Mouse (Mus musculus) pancreas, adult 10 weeks (tissue): ENCODE results near the gene Psmb4. TPM values are rescaled to one million over a fixed set of nuclear protein-coding genes. Genes with fewer than 3 reads are reported as not detected.

Experiments
- polyA plus RNA-seq: library from polyadenylated mRNA; stranded (reverse); fragments of 350-450 nt; fragmentation: Illumina TruSeq; extraction: RNeasy Lipid Tissue Mini Kit (QIAGEN cat#74804); gene quantifications from one replicate; pipeline ENCODE4 v1.2.3, GENCODE M21; 2015; ENCODE audit warnings: low read depth, low replicate concordance; ENCODE audit not compliant: insufficient read depth

Gene Psmb4
- 53.6 TPM for polyA plus RNA-seq

DNA sequence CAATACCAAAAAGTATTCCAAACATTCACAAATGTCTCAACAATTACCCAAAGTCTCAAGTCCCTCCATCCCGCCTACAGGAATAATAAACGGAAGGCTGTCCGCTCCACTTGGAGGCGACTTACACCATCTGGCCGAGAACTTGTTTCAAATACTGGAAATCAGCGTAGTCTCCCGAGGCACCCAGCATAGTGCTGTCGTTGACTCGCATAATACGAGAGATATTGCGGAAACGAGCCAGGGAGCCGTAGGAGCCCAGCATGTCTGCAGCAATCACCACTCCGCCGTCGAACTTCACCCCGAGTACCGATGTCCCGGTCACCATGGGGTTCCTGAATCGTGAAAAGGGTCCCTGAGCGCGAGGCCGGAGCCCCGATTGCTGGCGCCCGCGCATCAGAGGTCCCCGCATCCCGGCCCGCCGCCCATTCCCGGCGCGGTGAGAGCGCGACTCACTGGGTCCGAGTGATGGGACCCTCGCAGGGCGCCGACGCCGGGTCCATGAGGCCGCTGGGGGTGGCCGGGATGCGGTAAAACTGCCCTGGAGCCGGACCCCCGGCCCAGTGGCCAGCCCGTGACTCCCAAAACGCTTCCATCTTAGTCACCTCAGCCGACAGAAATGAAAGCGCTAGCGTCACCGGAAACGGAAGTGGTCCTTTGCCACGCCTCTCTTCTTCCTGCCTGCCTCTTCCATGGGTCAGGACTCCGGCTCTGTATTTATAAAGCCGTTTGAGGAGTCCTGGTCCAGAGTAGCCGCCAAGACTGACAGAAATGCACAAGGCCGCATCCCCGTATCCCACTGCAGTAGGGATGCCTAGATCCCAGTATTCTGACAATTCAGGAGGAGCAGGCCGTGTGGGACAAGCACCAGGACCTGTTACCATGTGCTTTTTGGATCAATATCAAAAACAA is at the start of gene Psmb4:
TSS of gene Psmb4 (minus strand) at position 646 of the 909 bp plus-strand sequence.

DNA sequence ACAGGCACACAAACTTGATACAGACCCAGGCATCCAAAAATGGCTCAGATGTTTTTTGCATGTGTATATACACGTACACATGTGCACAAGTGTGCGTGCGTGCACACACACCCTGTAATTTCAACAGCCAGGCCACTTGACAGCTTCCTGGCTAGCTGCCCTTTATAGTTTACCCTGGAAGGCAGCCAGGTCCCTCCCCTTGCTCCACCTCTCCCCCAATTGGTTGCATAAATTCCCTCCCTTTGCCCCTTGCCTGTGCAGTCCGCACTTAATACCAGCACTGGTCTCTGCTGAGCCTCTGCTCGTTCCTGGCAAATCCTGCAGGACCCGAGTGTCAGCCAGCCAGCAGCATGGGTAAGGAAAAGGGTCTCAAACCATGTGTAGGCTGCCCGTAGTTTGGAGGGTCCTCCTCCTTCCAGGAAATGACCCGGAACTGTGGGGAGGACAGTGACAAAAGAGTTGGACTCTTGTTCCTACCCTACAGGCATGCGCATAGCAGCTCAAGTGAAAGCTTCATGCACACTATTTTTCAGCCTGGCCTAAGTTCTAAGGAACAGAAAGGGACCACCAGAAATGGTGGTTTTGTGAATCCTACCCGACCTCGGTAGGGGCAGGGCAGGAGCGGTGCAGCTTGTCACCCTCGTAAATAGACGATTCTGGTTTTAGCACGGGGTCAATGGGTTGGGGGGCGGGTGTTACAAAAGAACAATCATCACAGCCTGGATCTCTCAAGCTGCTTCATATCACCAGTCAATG is 46.2 kb upstream of the Psmb4 start, which contains the start of gene Selenbp1:
TSS of gene Selenbp1 (plus strand) at position 248 of the 756 bp plus-strand sequence.

DNA sequence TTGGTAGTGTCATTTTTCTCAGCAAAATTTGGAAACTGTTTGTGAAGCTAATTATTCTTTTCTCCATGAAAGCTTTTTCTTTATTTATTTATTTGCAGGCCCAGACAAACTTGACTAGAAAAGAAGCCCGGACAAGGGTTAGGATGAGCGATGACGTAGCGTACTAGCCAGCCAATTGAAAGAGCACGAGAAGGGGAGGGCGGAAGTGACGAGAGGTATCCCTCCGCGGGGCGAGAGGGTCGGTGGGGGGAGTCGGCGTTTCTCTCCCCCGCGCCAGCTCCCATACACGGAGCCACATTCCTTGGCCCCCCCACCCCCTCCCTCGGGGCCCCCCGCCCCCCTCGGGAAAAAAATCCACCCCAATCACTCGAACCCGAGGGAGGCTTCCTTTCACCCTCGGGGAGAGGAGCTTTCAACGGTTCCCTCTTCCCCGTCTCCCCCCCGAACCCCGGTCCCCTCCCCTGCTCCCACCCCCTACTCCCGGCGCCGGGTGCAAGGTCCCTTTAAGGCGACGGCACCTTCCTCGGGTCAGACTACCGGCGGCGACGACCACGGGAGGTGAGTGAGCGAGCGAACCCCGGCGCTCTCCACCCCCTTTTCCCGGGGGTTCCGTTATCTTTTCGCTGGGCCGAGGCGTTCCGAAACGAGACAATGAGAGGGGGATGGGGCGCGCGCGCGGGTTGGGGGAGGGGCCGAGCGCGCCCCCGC is 49.4 kb downstream of the Psmb4 start, which contains the start of gene Pogz:
TSS of gene Pogz (plus strand) at position 385 of the 708 bp plus-strand sequence.

Other genes starting within 250 kb of the Psmb4 start
- not detected for gene Gm10972, start 243.8 kb downstream of the Psmb4 start, polyA plus RNA-seq
- 3.9 TPM for gene Tuft1, start 228.1 kb downstream of the Psmb4 start, polyA plus RNA-seq
- 0.61 TPM for gene Selenbp2, start 193.4 kb downstream of the Psmb4 start, polyA plus RNA-seq
- gene Cgn, start 100.5 kb downstream of the Psmb4 start, polyA plus RNA-seq = 9.0 TPM
- 6.3 TPM for gene Pogz, start 49.4 kb downstream of the Psmb4 start, polyA plus RNA-seq
- 25.2 TPM for gene Selenbp1, start 46.1 kb upstream of the Psmb4 start, polyA plus RNA-seq
- 3.4 TPM for gene Rfx5, start 67.1 kb upstream of the Psmb4 start, polyA plus RNA-seq
- gene Pi4kb, start 87.8 kb upstream of the Psmb4 start, polyA plus RNA-seq = 11.6 TPM
- gene Zfp687, start 128.5 kb upstream of the Psmb4 start, polyA plus RNA-seq = 7.0 TPM
- 40.1 TPM for gene Psmd4, start 155.7 kb upstream of the Psmb4 start, polyA plus RNA-seq
- gene Pip5k1a, start 220.0 kb upstream of the Psmb4 start, polyA plus RNA-seq = 4.5 TPM
- gene Vps72, start 224.1 kb upstream of the Psmb4 start, polyA plus RNA-seq = 9.9 TPM
- gene Tmod4, start 237.5 kb upstream of the Psmb4 start, polyA plus RNA-seq = not detected
- 14.9 TPM for gene Scnm1, start 247.1 kb upstream of the Psmb4 start, polyA plus RNA-seq
- gene Lysmd1, start 247.1 kb upstream of the Psmb4 start, polyA plus RNA-seq = 1.8 TPM